Mouse (Mus musculus) olfactory bulb, adult 2 months (tissue): Measurements from ENCODE around the gene Tspyl4.

ENCODE experiments used
- CTCF ChIP-seq: fragments of 200-500 bp; IDR thresholded peaks from 2 replicates; pipeline ENCODE4 v1.5.1; 2012; ENCODE audit warnings: low read depth, mild to moderate bottlenecking, low read length, moderate library complexity; ENCODE audit not compliant: insufficient read depth
- POLR2A ChIP-seq: fragments of 200-500 bp; IDR thresholded peaks from 2 replicates; pipeline ENCODE4 v1.6.1; 2012; ENCODE audit warnings: mild to moderate bottlenecking, low read depth, low read length, moderate library complexity; ENCODE audit not compliant: insufficient read depth

DNA sequence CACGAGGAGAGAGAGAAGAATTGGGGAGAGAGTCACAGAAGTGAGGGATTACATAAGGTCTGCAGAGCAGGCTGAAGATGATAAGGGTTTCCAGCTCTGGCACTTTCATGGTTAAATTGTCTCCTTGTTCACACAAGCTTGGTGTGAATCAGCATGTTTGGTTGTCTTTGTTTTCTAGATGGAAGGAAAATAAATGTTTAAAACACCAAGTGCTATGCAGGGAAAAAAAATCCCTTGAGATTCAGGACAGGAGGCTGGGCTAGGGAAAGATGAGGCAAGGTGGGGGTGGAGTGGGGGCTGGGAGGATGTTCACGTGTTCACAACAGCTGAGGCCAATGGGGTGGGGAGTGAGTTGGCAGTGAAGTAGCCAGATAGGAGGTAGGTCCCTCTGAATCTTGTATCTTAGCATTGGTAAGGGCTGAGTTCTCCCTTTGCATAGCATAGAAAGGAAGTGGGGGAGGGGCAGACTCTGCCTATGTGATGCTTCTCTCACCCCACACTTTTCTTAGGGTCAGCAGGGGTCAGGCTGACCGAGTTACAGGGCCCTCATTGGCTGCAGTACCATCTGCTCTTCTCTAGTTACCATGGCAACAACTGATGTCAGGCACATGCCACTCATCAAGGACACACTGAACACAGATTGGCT is 19.5 kb downstream of the Tspyl4 start:
- TF ChIP-seq CTCF, result no peak
- no peak for TF ChIP-seq POLR2A
